Mouse (Mus musculus) skeletal muscle tissue, adult 2 months (tissue): Measurements from ENCODE around the gene Agxt2.

ENCODE experiments used
- DNase-seq: peaks from one replicate; pipeline ENCODE4 v3.0.0-alpha.2; 2012; ENCODE audit warnings: low read depth, low spot score

The Agxt2 gene

DNA sequence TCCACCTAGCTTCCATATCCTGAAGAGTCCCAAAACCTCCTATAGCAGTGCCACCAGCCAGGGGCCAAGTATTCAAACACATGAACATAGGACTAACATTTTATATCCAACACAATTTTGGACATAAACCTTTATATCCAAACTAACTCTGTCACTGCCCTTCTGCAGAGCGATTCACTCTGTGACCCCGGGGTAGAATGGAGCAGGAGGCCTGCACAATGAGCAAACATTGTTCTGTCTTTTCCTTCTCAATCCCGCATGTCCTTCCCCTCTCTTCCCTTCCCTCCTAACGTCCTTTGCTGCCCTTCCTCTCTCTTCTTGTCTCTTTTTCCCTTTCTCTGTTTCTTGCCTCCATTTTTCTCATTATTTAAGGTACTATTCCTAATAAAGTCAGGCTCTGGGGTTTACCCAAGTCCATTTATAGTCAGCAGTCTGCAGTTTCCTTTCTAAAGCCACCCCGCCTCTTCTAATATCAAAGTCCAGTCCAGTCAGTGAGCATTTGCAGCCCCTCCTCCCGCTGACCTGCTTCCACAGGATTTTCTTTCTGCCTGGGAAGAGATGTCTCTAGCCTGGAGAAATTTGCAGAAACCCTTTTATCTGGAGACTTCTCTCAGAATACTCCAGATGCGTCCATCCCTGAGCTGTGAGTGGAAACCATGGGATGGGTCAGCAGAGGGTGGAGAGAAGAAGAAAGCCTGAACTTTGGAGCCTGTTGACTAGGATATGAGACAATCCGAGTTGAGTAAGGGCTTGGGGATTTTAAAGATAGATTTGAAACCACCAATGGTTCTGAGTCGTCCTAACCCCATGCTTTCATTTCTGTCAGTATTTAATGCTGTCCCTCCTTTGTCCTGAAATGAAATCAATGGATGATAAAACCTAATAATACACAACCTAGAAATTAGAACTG, at the start of gene Agxt2:
Gene Agxt2, plus strand, starts transcription at position 494 of the 910 bp plus-strand sequence.
- no peak for DNase-seq

DNA sequence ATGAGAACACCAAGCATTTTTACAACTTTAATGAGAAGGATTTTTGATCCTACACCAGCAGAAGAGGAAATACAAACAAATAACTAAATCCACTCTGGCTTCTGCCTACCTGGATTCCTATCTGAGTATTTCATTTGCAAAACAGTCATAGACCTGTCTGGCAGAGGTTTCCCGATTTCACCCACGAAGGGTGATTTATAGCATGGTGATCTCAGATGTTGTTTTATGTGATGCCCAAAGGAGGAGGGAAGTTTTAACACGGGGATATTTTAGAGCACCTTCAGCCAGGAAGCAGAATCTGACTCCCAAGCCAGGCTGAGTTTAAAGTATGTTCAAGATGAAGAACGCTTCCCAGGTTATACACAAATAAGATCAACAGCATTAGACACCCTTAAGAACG, 46.5 kb upstream of the Agxt2 start:
- no peak for DNase-seq

DNA sequence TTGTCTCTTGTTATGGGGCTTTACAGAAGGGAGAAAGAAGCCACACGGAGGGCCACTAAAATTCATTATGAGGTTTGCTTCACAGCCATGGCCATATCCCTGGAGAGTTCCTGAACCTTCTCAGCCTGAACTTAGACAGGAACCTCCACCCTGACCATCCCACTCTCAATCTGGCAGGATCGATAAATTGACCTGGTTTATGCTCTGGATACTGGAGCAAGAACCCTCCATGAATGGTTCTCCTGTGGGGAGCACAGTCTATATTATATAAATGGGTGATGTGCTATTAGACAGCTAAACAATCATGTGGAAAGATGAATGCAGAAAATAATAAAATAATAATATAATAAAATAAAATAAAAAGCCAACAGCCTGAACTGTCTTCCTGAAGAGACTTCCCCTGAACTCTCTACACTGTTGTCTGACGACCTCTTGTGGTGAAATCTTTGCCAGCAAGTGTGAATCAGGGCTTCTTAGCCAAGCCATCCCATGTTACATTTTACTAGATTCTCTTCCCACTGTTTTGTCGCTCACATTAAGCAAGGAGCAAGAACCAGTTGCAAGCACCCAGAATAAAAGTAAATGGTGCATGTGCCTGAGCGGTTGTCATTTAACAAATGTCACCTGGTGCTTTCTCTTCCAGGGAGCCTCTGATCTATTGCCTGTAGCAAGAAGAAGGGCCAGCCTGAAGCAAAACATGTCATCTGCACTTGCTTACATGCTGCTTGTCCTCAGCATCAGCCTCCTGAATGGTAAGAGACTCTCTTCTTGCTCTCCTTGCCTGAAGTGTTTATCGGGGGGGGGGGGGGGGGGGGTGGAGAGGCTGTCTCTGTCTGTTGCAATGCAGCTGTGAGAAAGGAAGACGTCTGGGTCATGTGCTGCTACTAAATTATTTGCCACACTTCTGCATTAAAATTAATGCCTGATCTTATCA, 44.5 kb upstream of the Agxt2 start:
- DNase-seq: peak; percentile 24

DNA sequence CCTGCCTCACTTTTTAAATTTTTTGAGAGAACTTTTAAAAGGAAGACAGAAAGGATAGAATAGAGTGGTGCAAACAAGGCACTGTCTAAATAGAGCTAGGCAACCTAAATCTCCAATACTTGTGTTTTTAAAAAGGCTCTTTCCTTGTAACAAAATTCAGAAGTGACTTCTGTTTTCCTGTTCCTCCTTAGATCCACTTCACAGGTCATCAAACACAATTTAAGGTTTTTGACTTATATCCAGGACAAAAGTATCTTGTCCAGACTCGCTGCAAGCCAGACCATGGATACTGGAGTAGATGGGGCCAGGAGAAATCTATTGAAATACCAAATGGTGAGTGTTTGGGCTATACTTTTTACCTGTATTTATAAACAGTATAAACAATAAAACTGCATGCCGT, 33.3 kb upstream of the Agxt2 start, which contains the start of gene Gm21973:
Gene Gm21973, plus strand, starts transcription at position 301 of the 400 bp plus-strand sequence.
- no peak for DNase-seq

DNA sequence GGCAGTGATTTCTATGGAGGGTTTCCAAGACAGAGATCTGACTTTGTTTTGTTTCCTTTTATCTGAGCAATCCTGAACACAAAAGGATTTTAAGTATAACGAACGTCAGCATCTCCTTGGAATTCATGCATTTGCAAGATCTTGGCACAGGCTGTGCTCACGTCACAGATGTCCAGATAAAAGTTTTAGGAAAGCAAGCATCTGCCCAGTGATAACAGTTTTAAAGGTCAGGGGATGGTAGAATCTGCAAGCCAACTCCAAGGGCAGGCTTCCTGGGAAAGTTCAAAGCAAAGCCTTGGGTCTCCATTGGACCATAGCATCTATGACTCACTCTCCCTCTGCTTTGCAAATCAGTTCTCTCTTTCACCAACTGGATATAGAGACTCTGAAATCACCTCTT, 27.7 kb upstream of the Agxt2 start:
- no peak for DNase-seq

DNA sequence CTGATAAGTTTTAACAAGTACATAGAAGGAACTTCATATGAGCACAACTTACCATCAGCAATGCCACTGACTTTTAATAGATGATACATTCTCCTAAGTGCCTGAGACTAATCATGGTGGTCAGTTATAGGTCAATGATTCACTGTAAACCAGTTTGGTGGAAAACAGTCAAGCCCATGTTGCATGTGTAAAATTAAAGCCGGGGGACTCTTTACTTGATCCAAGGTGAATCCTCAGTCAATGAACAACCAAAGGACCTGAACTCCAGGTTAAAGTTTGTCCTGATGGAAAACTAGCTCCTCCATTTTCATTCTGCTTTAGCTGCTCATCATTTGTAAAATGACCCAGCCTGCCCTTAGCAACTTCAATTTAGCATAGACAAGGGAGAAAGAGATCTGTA, 25.8 kb upstream of the Agxt2 start:
- no peak for DNase-seq

DNA sequence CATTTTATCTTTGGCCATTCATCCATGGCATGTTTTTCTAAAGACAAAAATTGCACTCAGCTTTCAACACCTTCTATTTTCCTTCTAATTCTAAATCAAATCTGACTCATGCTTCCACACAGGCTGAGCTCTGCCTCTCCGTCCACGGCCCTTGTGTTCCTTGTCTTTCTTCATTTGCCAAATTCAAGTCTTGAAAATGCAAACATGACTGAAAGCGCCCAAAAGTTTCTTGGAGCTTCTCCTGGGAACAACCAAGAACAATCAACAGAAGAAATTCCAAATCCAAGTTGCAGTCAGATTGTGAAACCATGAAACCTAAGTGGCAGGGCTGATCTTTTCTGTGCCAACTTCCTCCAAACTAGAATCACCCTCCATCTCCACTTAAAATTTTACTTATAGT, 19.7 kb upstream of the Agxt2 start:
- peak; percentile 32 for DNase-seq

DNA sequence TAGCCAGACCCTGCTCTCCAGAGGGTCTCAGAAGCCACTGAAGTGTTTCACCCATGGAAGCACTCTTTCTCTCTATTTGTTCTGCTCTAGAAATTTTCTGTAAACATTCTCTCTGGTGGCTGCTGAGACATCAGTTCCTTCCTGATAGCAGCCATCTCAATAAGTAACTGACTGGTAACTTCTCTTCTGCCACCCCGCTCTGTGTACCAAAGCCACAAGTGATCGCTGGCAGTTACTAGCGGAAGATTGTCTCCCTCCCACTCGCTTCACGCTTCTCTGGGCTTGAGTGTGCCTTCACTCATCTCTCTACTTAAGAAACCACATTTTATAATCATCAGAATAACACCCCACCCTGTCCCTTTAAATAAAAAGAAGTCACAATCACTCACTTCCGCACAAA, 11.3 kb upstream of the Agxt2 start:
- no peak for DNase-seq

DNA sequence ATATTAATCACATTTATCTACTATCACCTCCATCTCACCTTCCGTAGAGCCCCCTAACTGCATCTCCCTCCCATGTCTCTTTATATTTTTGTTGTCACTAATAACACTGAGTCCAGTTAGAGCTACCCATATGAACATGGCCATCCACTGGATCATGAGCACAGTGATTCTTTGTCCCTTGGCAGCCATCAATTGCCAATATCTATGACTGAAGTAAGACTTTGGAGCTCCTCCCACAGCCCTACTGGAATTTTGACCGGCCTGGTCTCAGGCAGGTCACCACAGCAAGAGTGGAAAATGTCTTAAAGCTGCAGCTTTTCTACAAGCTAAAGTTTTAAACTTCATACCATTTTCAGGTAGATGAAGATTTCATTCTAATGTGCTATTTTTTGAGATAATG, 8.0 kb downstream of the Agxt2 start:
- no peak for DNase-seq

DNA sequence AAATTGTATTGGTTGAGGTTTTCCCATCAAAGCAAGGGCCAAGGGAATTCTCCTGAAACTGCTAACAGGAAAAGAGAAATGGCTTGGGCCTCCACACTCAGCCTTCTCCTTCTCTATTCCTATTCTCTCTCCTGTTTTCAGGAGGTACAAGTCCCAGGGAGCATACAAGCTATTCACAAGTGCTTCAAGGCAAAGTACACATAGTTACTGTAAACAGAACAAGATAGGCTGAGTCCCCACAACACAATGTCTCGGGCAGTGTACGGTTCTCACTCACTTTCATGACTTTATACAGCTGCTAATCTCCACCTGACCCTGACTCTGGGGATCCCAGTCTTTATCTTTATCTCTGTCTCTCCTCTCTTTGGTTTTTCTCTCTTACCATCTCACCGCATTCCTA, 17.1 kb downstream of the Agxt2 start:
- DNase-seq: no peak

DNA sequence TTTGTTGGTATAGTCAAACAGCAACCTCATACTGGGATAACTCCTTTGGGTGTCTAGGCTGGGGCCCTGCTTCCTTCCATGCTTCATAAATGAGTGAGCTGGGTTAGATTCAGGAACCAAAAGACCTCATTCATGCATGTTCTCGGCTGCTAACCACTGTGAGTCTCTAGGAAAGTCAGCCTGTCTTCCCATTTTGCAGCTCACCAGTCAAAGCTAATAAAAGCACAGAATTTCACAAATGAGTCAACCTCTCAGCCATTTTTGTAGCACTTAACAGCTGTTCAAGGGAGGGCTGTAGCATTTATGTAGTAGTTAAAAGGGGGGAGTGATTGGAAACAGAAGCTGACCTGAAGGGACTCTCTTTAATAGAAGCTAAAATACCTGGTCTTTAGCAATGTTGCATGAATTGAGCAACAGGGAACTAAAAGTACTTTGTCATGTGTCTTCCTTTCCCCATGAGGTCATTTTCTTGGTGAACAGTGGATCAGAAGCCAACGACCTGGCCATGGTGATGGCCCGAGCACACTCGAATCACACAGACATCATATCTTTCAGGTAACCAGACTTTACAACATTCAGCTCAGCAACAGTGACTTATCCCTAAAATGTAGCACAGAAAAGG, 20.1 kb downstream of the Agxt2 start:
- DNase-seq: no peak

DNA sequence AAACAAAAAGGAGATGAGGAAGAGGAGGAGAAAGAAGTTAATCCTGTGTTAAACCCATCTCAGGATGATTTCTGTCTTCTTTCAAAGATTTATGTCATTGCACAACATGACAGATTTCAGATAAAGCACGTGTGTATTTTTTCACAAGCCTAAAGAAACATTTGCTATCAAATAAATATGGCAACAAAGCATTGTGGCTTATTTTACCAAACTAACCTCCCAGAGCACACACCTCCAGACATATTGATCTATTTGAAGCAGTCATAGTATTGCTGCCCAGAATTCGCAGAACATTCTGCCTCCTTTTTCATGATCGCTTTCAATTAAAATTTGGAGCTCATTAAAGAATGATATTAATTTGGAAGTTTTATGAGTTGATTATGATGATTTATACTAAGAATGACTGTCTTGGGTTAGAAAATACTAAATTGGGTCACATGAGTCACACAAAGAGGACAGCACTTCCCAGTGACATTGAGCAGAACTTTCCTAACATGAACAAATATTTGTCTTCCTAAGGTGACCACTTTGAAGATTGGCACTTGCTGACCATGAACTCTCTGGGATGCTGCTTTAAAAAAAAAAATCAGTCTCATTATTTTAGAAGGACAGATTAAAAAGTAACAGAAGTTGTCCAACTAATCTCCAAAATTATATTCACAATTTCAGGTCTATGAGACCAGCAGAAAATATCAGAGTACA, 21.6 kb downstream of the Agxt2 start:
- no peak for DNase-seq

DNA sequence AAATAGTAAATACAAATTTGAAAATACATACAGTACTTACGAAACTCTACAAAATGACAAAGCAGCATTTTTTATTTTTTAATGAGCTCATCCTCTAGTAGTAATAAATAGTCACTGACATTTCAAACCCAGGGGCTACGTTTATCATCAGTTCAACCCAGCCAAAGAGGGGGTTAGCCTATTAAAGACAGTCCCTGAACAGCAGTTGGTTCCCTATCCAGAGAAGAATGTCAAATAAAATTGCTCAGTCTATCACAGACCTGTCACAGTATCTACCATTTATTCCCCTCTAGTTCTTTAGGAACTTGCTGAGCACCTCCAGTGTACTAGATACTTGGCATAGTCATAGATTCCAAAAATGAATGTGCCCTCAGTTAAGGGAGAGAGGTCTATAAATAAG, 28.9 kb downstream of the Agxt2 start:
- DNase-seq: no peak

DNA sequence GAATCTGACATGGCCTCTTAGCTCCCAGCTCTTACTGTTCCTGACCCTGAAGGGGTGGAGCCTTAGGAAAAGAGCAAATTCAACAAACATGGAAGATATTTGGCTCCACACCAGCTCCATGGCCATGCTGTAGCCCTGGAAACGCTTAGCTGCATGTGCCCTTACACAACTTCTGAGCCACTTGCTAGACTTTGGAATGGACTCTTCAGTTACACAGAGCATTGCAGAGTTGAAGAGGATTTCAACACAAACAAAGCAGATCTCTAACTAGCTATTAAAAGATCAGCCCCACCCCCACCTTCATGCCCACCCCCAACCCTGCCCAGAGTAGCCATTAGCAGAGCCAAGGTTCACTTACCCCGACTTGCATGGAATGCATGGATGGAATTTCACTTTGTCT, 41.5 kb downstream of the Agxt2 start:
- DNase-seq: no peak

DNA sequence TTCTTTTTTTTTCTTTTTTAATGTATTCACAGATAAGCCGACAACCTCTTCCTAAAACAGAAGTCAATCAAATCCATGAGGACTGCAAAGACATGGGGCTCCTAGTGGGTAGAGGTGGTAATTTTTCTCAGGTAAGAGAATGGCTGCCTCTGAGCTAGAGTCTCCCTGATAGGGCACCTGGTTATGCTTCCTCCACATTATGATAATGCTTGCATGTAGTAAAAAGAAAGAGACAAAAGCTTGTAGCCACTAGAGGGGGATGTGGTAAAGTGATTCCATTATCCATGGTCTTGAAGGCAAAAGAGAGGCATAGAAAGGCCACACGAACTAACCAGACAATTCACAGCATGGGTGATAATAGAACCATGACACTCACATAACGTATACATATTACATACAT, 42.1 kb downstream of the Agxt2 start:
- DNase-seq: no peak

DNA sequence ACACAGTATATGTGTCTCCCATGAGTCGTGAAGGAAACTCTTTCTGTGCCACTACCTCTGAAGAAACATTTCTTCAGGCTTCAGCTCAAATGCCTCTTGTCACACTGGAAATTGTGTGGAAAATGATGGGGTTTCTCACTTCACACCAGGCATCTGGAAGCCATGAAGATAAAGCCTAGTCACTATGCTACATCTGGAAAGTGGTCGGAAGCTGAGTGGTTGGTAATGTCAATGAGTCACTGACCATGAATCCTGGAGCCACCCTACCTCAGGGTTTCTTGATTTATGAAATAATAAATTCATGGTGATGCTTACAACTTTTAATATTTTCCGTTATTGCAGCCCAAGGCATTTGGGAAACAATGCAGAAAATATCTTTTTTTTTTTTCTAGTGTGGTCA, 51.5 kb downstream of the Agxt2 start:
- no peak for DNase-seq

DNA sequence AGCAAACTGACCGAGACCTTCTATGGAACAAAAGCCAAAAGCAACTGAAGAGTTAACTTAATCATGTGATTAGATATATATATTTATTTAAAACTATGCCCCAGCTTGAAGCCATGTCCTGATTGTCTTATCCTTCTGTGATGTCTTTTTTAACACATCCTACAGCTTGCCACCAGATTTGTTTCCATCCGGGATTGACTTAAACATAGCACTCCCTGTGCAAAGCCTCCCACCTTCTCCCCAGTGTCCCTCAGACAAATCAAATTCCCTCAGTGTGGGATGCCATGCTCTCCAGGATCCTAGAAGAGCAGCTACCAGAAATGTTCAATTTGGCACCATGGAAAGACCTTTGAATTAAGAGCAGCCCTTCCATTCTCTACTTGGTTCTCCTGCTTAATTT, 52.5 kb downstream of the Agxt2 start:
- DNase-seq: no peak

DNA sequence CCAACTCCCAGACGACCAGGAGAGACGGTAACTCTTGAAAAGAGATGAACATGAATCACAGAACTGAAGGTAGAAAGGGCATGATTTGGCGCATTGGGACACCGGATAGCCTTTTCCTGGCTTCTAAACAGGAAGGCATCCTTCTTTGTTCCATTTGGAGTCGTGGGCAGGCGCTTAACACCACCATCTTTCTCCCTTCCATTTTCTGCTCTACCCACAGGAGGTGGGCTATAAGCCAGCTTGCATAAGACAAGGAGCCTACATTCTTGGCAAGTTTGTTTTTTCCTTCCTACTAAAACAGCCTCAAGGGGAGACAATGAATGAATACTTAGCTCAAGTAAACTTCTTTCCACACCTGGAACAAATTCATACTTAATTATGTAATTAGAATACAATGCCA, 55.3 kb downstream of the Agxt2 start:
- no peak for DNase-seq

DNA sequence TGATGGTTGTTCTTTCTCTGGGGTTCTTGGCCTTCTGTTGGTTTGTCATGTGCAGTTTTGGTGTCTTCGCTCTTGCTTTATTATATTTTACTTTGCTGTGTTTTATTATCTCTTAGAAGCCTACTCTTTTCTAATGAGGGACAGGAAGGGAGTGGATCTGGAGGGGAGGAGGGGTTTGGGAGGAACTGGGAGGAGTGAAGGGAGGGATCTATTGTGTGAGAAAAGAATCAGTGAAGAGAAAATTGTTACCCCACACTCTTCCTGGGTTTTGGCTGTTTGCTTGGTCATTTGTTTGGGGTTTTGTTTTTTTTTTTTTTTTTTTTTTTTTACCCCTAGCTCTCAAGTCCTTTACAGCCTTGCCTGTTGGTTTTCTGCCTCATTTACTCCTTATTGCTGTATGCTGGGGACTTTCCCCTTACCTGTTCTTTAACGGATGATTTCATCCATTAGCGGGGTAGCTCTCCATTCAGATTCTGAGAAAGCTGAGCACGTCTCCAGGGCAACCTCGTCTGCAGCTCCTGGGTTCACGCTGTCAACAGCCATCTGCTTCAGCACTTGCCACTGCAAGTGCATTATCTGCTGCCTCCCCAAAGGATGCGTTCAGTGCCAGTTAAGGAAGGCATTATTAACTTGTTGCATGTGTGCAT, 62.9 kb downstream of the Agxt2 start:
- DNase-seq: no peak

DNA sequence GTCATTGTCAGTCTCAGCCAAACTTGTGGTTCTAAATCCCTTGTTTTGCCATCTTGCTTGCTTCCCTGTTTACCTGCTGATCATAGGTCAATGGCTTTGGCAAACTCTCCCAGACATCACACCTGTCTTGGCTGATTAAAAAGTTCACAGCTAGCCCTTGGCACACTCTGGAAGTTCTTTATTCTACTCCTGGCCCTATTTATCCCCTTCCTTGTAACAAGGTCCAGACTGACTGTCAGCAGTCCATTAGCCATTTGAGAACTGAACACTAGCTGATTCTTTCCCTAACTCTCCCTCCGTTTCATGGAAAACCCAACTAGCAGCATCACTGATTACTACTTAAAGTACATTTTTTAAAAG, 63.4 kb downstream of the Agxt2 start:
- DNase-seq: no peak

DNA sequence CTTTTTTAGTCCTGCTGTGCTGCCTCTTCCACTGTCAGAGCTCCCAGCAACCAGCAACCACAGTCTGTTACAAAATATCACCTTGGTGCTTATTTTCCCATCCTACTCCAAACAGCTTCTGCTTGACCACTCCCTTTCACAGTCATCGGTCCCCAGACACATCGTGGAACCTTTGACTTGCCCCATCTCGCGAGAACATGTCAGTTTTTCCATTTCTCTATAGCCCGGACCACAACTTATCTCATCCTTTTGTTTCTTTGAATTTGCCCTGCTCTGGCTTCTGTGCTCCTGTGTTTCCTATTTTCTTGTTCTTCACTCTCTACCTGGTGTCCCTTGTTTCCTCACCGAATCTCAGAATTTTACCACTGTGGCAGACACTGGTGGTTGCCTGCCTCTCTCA, 67.8 kb downstream of the Agxt2 start:
- DNase-seq: no peak
